Mouse (Mus musculus) megakaryocyte progenitor cell, adult 5-6 weeks (primary cell): ENCODE measurements around the gene Flii. TPM values are rescaled to one million over a fixed set of nuclear protein-coding genes. Genes with fewer than 3 reads are reported as not detected.

Source experiments
- ATAC-seq: replicated peaks from 2 replicates; pipeline ENCODE4 v1.8.0; 2016; ENCODE audit warnings: mild to moderate bottlenecking, moderate TSS enrichment, inconsistent platforms; ENCODE audit not compliant: poor library complexity
- total RNA-seq, 2 experiments: library from RNA; stranded (forward) in 1 of 2; stranded (reverse) in 1 of 2; fragments of 157-497, 149-512 nt in 1 of 2; fragments of 200-1000 nt in 1 of 2; gene quantifications; 2 replicates each; pipeline versions ENCODE4 v1.2.3 to v1.2.4; 2015 to 2017

Flii gene
- total RNA-seq, 2 experiments from 2014 or later, result 62.6 to 133 TPM

DNA sequence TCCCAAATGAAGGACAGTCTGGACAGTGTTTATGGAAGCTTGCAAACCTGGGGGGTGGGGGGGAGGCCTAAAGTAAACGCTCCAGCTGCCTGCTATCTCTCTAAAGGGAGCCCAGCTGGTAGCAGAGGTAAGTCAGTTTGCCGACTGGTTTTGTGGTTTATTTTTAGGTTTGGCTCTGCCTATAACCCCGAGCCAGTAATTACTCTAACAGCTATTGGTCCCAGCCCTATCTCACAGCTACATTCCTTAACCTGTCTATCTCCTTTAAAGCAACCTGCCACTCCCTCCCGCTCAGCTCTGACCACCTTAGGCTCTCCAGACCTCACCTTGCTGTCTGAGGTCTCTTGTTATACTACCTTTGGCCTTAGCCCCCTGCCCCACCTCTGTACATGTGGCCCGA is 7.8 kb downstream of the Flii start:
- peak; percentile 68 for ATAC-seq

DNA sequence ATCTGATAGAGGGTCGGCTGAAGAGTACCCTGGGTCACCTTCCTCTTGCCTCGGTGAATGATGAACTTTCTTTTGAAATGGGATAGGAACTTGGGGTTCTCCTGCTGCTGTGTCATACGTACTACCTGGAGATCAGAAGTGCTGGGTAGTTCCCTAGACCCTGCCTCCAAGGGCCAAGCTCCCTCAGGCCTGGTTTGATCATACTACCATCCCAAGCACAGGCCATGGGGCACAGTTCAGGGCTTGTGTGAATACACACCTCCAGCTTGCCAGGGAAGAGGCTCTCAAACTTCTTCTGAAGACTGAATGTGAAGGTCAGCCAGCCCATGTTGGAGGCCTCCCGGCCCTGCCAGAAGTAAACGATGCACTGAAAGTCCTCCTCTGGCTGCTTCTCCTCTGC is 11.2 kb downstream of the Flii start:
- no peak for ATAC-seq

- no peak for ATAC-seq
Measured at GRCm38 (mm10) chr11:60712639-60713255, 14.3 kb downstream of the Flii start.

DNA sequence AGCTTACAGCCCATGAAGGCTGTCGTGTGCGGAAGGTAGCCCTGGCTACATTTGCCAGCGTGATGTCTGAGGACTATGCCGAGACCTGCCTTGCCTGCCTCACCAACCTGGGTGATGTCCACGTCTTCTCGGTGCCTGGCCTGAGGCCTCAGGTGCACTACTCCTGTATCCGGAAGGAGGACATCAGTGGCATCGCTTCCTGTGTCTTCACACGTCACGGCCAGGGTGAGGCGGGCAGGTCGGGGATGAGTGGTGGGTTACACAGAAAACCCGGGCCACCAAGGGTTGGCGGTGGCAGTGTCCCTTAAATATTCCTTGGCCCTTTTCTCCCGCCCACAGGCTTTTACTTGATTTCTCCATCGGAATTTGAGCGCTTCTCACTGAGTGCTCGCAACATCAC is 15.0 kb downstream of the Flii start:
- no peak for ATAC-seq

DNA sequence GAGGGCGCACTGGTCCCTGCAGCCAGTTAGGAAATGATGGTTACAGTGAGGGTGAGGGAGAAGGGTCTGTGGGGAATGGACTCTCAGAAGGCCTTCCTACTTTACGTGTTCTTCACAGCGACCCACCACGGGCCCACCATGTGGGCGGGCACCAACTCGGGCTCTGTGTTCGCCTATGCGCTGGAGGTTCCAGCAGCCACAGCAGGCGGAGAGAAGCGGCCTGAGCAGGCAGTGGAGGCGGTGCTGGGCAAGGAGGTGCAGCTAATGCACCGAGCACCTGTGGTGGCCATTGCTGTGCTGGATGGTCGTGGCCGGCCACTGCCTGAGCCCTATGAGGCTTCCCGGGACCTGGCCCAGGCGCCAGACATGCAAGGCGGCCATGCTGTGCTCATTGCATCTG is 15.8 kb downstream of the Flii start:
- no peak for ATAC-seq

- no peak for ATAC-seq
Measured at GRCm38 (mm10) chr11:60709481-60710465, 17.3 kb downstream of the Flii start.

- no peak for ATAC-seq
Measured at GRCm38 (mm10) chr11:60708631-60709030, 18.4 kb downstream of the Flii start.

GRCm38 (mm10) chr11:60707672-60708071 is 19.4 kb downstream of the Flii start:
- no peak for ATAC-seq

DNA sequence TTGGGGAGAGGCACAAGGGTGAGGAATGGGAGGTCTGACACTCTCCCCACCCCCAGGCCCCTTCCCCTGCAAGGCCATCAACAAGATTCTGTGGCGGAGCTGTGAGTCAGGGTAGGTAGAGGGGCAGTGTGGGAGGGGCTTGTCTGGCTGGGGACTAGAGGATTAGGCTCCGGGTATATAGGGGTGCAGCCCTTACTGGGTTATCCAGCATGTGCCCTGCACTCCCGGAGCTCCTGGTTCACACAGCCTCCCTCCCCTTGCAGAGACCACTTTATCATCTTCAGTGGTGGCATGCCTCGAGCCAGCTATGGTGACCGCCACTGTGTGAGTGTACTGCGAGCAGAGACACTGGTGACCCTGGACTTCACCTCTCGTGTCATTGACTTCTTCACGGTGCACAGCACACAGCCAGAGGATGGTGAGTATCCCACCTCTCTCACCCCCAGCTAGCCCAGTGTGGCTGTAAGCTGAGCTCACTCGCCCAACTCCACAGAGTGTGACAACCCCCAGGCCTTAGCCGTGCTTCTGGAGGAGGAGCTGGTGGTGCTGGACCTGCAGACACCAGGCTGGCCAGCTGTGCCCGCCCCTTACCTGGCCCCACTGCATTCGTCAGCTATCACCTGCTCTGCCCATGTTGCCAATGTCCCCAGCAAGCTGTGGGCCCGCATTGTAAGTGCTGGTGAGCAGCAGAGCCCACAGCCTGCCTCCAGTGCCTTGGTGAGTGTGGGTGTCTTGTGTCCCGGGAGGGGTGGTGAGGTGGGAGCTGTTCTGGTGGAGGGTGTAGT is 20.2 kb downstream of the Flii start:
- no peak for ATAC-seq

DNA sequence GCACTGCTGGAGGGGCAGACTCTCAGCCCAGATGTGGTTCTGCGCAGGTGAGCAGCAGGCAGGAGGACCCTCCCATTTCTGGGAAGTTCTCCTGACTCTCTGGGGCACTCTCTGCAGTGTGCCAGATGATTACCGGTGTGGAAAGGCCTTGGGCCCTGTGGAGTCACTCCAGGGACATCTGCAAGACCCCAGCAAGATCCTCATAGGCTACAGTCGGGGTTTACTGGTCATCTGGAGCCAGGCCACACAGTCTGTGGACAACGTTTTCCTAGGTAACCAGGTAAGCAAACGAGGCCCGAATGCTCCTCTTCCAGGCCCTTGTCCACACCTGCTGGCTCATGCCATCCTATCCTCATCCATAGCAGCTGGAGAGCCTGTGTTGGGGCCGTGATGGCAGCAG is 21.0 kb downstream of the Flii start:
- ATAC-seq, result no peak

DNA sequence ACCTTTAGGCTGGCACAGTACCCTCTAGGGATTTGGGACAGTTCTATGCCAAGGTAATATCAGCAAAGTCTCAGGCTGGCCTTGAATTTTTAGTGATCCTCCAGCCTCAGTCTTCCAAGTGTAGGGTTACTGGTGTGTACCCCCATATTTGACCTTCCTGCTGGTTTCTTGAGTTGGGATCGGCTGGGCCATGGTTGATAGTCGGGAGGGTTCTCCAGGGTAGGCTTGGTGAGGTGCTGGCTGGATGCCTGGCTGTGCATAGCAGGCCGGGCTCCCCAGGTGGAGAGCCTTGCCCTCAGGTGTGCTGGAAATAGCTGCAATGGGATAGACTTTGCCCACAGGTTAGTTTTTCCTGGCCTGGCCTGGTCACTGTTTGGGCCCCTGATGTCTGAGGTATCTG is 21.8 kb downstream of the Flii start:
- no peak for ATAC-seq

DNA sequence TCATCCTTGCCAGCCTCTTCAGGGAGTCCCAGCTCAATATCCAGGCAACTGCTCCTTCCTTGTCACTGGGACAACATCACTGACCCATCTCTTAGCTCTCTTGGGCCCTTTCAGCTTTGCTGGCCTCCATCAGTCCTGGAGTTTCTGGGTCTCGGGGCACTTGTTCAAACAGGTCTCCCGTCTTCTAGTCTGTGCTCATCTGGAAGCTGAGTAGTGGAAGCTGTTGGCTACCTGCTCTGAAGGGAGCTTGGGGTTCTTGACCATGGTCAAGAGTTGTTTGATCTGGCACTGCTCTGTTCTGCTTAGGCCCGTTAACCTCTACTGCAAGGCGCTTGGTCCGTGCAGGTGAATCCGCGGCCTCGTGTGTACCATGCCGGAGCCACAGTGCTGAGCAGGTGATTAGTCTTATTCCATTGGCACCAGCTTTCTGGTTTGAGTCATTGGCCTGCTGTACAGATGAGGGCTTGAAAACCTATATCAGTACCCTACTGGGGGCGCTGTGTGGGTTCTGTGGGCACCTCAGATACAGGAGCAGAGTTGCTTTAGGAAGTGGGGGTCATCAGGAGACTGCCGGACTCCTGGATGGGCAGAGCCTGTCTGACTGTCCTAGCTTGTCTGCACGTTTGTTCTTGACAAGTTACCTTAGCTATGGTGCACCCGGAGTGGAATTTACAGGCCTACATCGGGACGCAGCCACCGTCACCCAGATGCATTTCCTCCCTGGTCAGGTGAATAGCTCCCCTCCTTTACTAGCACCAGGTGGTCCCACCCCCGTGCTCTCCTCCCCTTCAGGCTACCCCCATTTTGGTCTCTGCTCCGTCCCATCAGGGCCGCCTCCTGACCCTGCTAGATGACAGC is 22.8 kb downstream of the Flii start:
- no peak for ATAC-seq

GRCm38 (mm10) chr11:60703131-60703530 is 23.9 kb downstream of the Flii start:
- ATAC-seq, result peak; percentile 75

DNA sequence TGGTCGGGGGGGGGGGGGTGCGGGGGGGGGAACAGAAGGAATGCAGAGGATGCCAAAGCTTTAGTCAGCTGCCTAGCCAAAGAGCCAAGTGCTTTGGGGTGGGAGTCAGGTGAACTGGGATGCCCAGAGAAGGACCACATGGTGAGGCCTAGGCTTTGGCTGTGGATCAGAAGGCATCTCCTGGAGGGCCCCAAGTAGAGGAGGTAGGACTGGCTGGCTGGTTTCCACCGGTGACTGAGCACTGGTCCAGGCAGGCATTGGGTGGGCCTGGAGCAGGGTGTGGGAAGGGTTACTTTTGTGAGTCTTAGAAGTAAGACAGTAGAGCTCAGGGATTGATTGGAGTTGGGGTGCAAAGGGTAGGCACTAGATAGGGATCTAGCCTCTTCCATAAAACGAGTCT is 25.5 kb downstream of the Flii start:
- no peak for ATAC-seq

GRCm38 (mm10) chr11:60700320-60701185 is 26.5 kb downstream of the Flii start:
- no peak for ATAC-seq

GRCm38 (mm10) chr11:60699524-60700075 is 27.5 kb downstream of the Flii start, which contains the start of gene Llgl1:
Gene Llgl1 (plus strand): TSS chr11:60699723.
- ATAC-seq, result peak; percentile 74

DNA sequence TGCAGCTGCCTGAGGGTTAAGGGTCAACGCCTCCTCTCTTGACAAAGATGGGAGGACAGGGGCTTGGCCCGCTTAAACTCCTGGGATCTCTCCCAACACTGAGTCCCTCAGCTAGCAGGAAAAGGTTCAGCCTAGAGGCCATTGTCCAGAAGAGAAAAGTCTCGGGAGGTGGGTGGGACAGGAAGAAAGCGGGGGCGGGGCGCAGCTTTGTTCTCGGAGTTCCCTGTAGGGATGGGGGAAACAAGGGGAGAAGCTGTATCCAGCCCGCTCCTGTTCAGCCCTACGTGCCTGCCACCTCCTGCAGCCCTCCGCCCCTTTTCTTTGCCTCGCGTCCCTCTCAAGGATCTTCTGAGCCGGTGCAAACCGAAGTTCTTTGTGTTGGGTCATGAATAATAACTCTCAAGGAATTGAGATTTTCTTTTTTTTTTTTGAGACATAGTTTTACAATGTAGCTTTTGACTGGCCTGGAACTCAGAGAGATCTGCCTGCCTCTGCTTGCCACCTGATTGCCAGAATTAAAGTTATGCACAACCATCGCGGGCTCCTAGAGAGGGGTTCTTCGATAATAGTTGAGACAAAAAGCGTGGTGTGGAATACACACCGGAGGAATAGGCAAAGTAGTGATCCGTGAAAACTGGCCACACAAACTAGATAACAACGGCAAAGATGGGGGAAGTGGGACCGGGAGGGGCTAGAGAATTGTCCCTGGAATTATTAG is 28.1 kb downstream of the Flii start:
- ATAC-seq, result no peak

- peak; percentile 61 for ATAC-seq
Measured at GRCm38 (mm10) chr11:60697561-60697960, 29.5 kb downstream of the Flii start.

DNA sequence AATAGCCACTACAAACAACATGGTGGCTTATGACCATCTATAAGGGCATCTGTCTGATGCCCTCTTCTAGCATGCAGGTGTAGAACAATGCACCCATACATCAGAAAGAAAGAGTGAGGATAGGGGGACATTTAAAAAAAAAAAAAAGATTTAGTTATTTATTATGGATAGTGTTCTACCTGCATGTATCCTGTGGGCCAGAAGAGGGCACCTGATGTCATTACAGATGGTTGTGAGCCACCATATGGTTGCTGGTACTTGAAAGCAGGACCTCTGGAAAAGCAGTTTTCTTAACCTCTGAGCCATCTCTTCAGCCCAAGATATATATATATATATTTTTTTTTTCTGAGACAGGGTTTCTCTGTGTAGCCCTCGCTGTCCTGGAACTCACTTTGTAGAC is 30.9 kb downstream of the Flii start:
- no peak for ATAC-seq
